Mouse (Mus musculus) kidney, adult 2 months (tissue): ENCODE measurements at regions not wholly inside any gene's neighbourhood (a gene's known extent, or its start where the extent isn't known, plus 50 kb on each side); places are given as distances from the start of the nearest gene placed in this dataset.

Experiments
- CTCF ChIP-seq: fragments of 200-500 bp; conservative IDR thresholded peaks from 2 replicates; pipeline ENCODE4 v1.5.1; 2011; ENCODE audit warnings: low read depth, mild to moderate bottlenecking, control low read depth, low read length, moderate library complexity, mixed read lengths; ENCODE audit not compliant: insufficient read depth, insufficient read length
- POLR2A ChIP-seq: fragments of 200-500 bp; IDR thresholded peaks from one replicate; pipeline ENCODE4 v1.6.1; 2011; ENCODE audit warnings: low read depth, low read length, control low read depth

DNA sequence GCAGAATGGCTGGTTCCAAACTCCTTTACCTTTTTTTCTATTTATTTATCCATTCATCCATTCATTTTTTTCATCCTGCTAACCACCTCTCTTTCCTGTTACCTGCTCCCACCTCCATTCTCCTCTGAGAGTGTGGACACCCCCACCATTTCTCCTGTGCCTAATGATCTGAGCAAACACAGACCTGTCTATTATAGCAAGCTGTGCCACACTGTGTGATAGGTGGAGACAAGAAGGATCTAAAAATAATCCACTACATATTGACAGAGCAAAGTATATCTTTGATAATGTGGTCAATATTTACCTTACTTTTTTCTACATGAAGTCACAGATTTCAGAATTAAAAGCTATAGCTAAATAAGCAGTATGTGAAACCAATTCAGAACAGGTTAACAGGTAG is 805.6 kb upstream of the Lrfn5 start:
- TF ChIP-seq CTCF, result no peak
- no peak for TF ChIP-seq POLR2A
